Mouse (Mus musculus) heart, adult 2 months (tissue): ENCODE data around the gene Pex5. TPM values are rescaled to one million over a fixed set of nuclear protein-coding genes. Genes with fewer than 3 reads are reported as not detected.

ENCODE experiments used
- DNase-seq, 2 experiments: peaks; one replicate each; pipeline ENCODE4 v3.0.0; 2021
- H3K27ac ChIP-seq: fragments of 200-600 bp; 2 replicates; pipeline ENCODE4 v1.8.1; 2022
- H3K27me3 ChIP-seq: fragments of 200-500 bp; 2 replicates; pipeline ENCODE4 v1.6.1; 2012; ENCODE audit warnings: mild to moderate bottlenecking, low read length, inconsistent platforms, mixed read lengths; ENCODE audit not compliant: control insufficient read depth, insufficient read depth
- H3K36me3 ChIP-seq: fragments of 200-500 bp; 2 replicates; pipeline ENCODE4 v1.6.1; 2012; ENCODE audit warnings: low read length, inconsistent platforms; ENCODE audit not compliant: control insufficient read depth, insufficient read depth
- H3K4me1 ChIP-seq: fragments of 200-500 bp; 2 replicates; pipeline ENCODE4 v1.6.1; 2011; ENCODE audit warnings: low read length; ENCODE audit not compliant: control insufficient read depth, insufficient read depth
- H3K4me3 ChIP-seq: fragments of 200-600 bp; 2 replicates; pipeline ENCODE4 v1.8.1; 2022
- H3K79me2 ChIP-seq: fragments of 200-500 bp; replicated peaks from 2 replicates; pipeline ENCODE4 v1.6.1; 2012; ENCODE audit warnings: mild to moderate bottlenecking, inconsistent platforms, low read length, moderate library complexity, mixed read lengths; ENCODE audit not compliant: control insufficient read depth, insufficient read depth
- H3K9ac ChIP-seq: fragments of 200-500 bp; 2 replicates; pipeline ENCODE4 v1.6.1; 2012; ENCODE audit warnings: low read depth, mild to moderate bottlenecking, control low read depth, inconsistent platforms, low read length, mixed read lengths
- CTCF ChIP-seq: fragments of 200-600 bp; IDR thresholded peaks from 2 replicates; pipeline ENCODE4 v1.8.1; 2022; ENCODE audit warnings: antibody characterized with exemption, mild to moderate bottlenecking, moderate library complexity
- EP300 ChIP-seq: fragments of 200-500 bp; IDR thresholded peaks from 2 replicates; pipeline ENCODE4 v1.6.1; 2011; ENCODE audit warnings: low read depth, low read length, control low read depth; ENCODE audit not compliant: insufficient read depth
- POLR2A ChIP-seq: fragments of 200-500 bp; IDR thresholded peaks from 2 replicates; pipeline ENCODE4 v1.6.1; 2011; ENCODE audit warnings: mild to moderate bottlenecking, low read depth, low read length, control low read depth; ENCODE audit not compliant: insufficient read depth
- WGBS: fragments of 180-500 bp; shearing (Covaris S2); methylation state at CpG from one replicate; pipeline ENCODE4 v1.1.7; 2018; 5-methylcytosine and 5-hydroxymethylcytosine counted together
- intact Hi-C: fragments of 180-260 bp; cut with DNase I; formaldehyde crosslinking; loops from one replicate; pipeline ENCODE4 v1.15.1; 2025
- polyA plus RNA-seq: library from polyadenylated mRNA; depleted of rRNA; stranded (reverse); fragments of >200 nt; gene quantifications from 2 replicates; pipeline ENCODE4 v1.2.3, GENCODE M21; 2012
- total RNA-seq, 2 experiments: library from RNA; stranded (reverse); gene quantifications; 2 replicates each; pipeline ENCODE4 v1.2.3; 2021

Gene Pex5
- total and polyA plus RNA-seq, 3 experiments, result 20.8 to 25.7 (median 21.9) TPM

DNA sequence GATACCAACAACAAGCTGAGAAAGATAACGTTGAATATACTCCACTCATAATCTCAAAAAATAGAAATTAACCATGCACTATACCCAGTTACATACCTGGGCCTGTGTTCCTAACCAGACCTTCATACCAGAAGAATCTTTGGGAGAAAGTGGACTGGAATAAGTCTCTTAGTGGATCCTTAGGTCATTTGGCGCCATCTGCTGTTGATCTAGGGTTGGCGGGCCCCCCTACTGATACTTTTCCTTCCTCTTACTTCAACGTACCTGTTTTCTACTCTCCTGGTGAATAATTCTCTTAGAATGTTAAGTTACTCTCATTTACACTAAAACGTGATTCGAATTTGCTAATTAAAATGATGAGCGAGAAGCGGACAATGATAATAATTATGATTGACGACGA, 35.5 kb downstream of the Pex5 start:
- Histone ChIP-seq H3K9ac (no peak overlapping the region), H3K27me3 (no peaks in the 10 kb centered on the region), H3K4me3 (no peak overlapping the region), H3K36me3 (peaks cover 2% of the 10 kb centered on the region; the same call in 1 of the 2 replicates), H3K79me2 (no peaks in the 10 kb centered on the region), H3K27ac (no peak overlapping the region), H3K4me1 (peaks cover 5% of the 10 kb centered on the region)
- intact Hi-C loops, result loop anchor here (1.0 to 5.0 kb wide), 3 partner anchors 52 to 447 kb away; no protein-coding TSS in a partner anchor
- TF ChIP-seq EP300, result no peak
- no peak for TF ChIP-seq POLR2A
- TF ChIP-seq CTCF, result peak; percentile 88
- peak; percentile 41 to 52 for DNase-seq
- WGBS, result 27% methylated on average over 10 of the region's 10 CpGs

DNA sequence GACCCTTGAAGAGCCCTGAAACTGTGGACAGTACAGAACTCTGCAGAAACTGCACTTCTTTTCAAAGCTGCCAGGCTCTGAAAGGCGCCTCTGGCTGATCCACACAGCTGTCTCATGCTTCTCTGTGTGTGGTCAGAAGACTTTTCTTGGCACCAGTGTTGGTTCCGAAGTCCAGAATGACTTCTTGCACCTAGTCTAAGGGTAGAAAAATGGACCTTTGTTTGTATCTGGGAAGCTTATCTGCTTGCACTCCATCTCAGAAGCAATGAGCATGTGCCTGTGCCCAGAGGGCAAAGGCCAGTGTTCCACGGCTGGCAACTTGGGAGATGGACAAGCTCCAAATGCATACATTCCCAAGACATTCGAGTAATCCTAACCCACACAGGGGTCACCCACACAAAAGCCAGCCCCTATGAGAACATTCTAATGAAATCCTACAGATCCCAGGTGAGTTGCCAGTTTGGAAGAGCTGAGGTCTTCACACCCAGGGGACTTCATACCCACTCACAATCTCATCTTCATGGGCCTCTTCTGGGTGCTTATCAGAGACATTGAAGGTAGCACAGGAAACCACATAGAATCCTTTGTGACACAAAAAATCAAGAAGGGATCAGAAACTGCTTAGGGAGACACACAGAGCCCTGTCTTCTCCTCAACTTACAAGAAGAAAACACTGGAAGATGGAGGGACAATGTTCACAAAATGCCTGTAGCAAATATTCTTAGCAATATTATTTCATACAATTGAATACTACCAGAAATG, 37.2 kb downstream of the Pex5 start:
- Histone ChIP-seq H3K27ac (no peak overlapping the region), H3K27me3 (no peaks in the 10 kb centered on the region), H3K9ac (no peak overlapping the region), H3K4me1 (peaks cover 7% of the 10 kb centered on the region), H3K4me3 (no peak overlapping the region), H3K36me3 (peaks cover 5% of the 10 kb centered on the region; the same call in 1 of the 2 replicates), H3K79me2 (no peaks in the 10 kb centered on the region)
- no peak for DNase-seq
- no peak for TF ChIP-seq CTCF
- no peak for TF ChIP-seq POLR2A
- no peak for TF ChIP-seq EP300
- 71% methylated on average over 4 of the region's 4 CpGs for WGBS
- intact Hi-C loops, result loop anchor here (2.0 to 5.0 kb wide), 2 partner anchors 50 to 445 kb away; no protein-coding TSS in a partner anchor

DNA sequence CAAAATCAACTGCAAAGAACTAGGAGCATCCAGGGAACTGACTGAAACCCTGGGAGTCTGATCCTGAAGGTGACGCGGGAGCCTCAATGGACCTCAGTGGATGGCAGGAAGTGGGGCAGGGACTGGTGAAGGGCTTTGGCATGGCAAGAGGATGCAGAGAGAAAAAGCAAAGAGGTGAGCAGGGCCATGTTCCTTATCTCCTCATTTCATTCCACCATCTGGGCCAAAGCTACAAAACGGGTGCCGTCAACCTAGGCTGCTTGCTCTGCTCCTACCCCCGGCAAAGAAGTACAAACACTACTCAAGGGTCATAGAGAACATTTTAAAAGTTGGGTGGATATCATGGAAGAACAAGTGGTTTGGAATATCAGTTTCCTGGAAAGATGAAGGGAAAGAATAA, 38.6 kb downstream of the Pex5 start:
- no peak for DNase-seq
- WGBS, result 69% methylated on average over 5 of the region's 5 CpGs
- Histone ChIP-seq H3K79me2 (no peaks in the 10 kb centered on the region), H3K27me3 (no peaks in the 10 kb centered on the region), H3K4me1 (peaks cover 7% of the 10 kb centered on the region), H3K36me3 (peaks cover 5% of the 10 kb centered on the region; the same call in 1 of the 2 replicates), H3K4me3 (no peak overlapping the region), H3K9ac (no peak overlapping the region), H3K27ac (no peak overlapping the region)
- intact Hi-C loops, result loop anchor here (5.0 kb wide), 1 partner anchor 49 kb away; no protein-coding TSS in a partner anchor
- TF ChIP-seq CTCF, result no peak

DNA sequence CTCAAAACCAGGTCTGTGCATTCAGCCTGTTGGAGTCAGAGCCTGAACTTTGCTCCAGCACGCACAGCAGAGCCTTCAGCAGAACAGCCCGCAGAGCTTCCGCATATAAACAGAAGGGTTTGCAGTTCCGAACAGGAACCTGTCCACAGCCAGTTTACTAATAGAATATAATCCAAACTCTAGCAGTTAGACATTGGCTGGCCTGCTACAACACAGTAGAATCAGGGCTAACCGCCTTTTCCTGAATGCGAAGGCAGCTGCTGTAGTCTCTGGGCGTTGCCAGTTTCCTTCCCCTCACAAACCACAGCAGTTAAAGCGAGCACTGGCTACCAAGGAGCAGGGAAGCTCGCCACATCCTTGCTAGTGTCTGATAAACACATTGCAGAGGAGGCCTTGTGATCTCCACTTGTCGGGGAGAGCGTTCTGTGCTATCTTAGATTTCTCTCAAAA, 39.4 kb downstream of the Pex5 start:
- Histone ChIP-seq H3K4me3 (no peak overlapping the region), H3K27me3 (no peaks in the 10 kb centered on the region), H3K36me3 (peaks cover 5% of the 10 kb centered on the region; the same call in 1 of the 2 replicates), H3K27ac (peak overlapping the region; percentile 61), H3K9ac (no peak overlapping the region), H3K4me1 (peaks cover 7% of the 10 kb centered on the region), H3K79me2 (no peaks in the 10 kb centered on the region)
- 32% methylated on average over 11 of the region's 11 CpGs for WGBS
- peak; percentile 48 to 79 for DNase-seq
- intact Hi-C loops, result loop anchor here (5.0 kb wide), 1 partner anchor 48 kb away; no protein-coding TSS in a partner anchor
- TF ChIP-seq EP300, result peak; percentile 76
- TF ChIP-seq CTCF, result 0 out of 2 replicates have a peak, but pooled peaks have one; percentile 6
- peak; percentile 64 for TF ChIP-seq POLR2A

DNA sequence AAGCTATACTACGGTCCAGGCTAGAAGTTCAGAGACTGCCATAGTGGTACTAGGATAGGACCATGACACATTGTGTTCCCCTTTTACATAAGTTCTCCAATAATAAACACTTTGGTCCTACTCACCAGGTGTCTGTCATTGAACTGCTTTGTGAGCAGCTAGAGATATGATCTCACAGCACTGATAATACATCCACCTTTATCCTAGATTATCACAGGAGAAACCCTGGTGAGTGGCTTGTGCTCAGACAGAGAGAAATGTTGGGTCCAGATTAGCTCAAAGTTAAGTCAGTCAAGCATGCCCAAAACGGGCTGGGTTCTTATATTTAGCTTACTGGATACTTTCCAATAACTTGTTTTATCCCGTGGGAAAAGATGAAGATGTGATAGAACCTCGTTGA, 40.2 kb downstream of the Pex5 start:
- intact Hi-C loops, result loop anchor here (5.0 kb wide), 1 partner anchor 47 kb away; no protein-coding TSS in a partner anchor
- Histone ChIP-seq H3K36me3 (peaks cover 5% of the 10 kb centered on the region; the same call in 1 of the 2 replicates), H3K27ac (peak overlapping the region; percentile 61), H3K27me3 (no peaks in the 10 kb centered on the region), H3K4me3 (no peak overlapping the region), H3K9ac (no peak overlapping the region), H3K4me1 (peaks cover 7% of the 10 kb centered on the region), H3K79me2 (no peaks in the 10 kb centered on the region)
- DNase-seq, result no peak
- 45% methylated on average over 4 of the region's 4 CpGs for WGBS
- TF ChIP-seq CTCF (no peak), POLR2A (no peak), EP300 (no peak)
